Mouse (Mus musculus): ENCODE results near the gene Gm10750.

DNA sequence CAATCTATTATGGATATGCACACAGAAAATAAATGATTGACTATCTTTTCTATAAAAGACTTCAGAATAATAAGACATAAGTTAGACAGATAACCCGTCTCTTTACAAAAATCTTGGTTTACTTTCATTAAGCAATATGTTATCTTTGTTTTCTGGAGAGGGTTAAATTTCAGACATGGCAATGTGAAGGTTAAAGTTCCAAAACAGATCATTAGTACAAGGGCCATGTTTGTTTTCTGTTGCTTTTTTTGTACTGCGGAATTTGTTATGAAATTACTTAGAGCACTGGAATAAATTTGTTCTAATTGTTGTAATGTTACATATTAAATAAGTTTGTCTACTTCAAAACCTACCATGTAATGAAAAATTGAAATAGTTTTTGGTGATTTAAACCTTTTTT is 21.9 kb downstream of the Gm10750 start:
- TF ChIP-seq HCFC1 (IDR thresholded peaks at IDR 0.05; ENCODE audit: borderline replicate concordance, insufficient read depth, low read length) (no peak), ZC3H11A (IDR thresholded peaks at IDR 0.05; ENCODE audit: borderline replicate concordance, low read depth, low read length) (no peak), CHD2 (IDR thresholded peaks at IDR 0.05; ENCODE audit: low read depth, low read length) (no peak), MAFK (IDR thresholded peaks at IDR 0.05; ENCODE audit: insufficient read depth, low read depth, low read length) (no peak), ZNF384 (IDR thresholded peaks at IDR 0.05; ENCODE audit: low read depth, low read length) (no peak)
